Mouse (Mus musculus): ENCODE data around the gene Fam19a1. TPM values are rescaled to one million over a fixed set of nuclear protein-coding genes. Genes with fewer than 3 reads are reported as not detected.

The Fam19a1 gene
- polyA plus RNA-seq, 1 experiment from 2014 or later, result 1.6 TPM

DNA sequence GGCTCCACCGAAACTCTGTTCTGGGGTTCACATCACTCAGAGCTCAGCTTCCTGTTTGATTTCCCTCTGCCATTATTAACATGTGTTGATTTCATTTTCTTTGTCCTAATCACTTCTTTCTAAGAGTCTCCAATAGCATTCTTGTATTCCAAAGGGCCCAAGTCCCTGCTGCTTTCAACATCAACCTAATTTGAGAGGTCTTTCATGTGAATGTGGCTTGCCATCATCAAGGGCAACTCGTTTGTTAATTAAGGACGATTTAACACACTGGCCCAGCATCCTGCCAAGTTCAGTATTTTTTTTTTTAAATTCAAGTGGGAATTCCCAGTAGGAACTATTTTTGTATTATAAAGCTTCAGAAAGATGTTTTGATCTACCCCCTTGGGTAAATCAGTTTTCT, 263.8 kb downstream of the Fam19a1 start:
- 70% methylated on average over 3 of the region's 3 CpGs for WGBS
- Histone ChIP-seq H3K36me3 (no peaks in the 10 kb centered on the region), H3K9me3 (no peaks in the 10 kb centered on the region), H3K4me3 (no peak overlapping the region), H3K27me3 (no peaks in the 10 kb centered on the region), H3K4me1 (no peaks in the 10 kb centered on the region), H3K9ac (no peak overlapping the region), H3K4me2 (no peak overlapping the region), H3K27ac (no peak overlapping the region)
- no peak for ATAC-seq (ENCODE audit: borderline replicate concordance, extremely low read depth, low FRiP score, low TSS enrichment)

- WGBS, result 65% methylated on average over 4 of the region's 4 CpGs
- no peak for ATAC-seq (ENCODE audit: borderline replicate concordance, extremely low read depth, low FRiP score, low TSS enrichment)
Measured at GRCm38 (mm10) chr6:96379229-96379628, 266.3 kb downstream of the Fam19a1 start.

DNA sequence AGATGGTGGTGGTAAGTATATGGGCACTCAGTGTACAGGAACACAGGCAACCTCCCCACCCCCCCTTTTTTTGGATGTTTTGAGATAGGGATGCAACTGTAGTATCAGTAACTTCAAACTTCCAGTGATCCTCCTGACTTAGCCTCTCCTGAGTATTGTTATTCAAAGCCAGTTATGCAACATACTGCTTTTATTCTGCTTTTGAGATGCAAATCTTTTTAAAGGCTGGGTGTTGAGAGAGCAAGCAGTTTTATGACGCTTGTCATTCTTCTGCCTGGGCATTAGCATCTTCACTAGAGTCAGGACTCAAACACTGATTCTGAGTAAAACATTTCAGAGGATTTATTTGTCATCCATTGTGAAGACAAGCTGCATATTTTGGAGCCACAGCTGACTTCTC, 271.5 kb downstream of the Fam19a1 start:
- H3K27me3 ChIP-seq, result no peaks in the 10 kb centered on the region
- ATAC-seq (ENCODE audit: borderline replicate concordance, extremely low read depth, low FRiP score, low TSS enrichment), result no peak
- no peak overlapping the region for H3K9ac ChIP-seq
- no peak overlapping the region for H3K27ac ChIP-seq
- H3K9me3 ChIP-seq, result no peaks in the 10 kb centered on the region
- no peaks in the 10 kb centered on the region for H3K4me1 ChIP-seq
- 80% methylated on average over 1 of the region's 1 CpGs for WGBS
- H3K36me3 ChIP-seq, result no peaks in the 10 kb centered on the region
- H3K4me3 ChIP-seq, result no peak overlapping the region
- no peak overlapping the region for H3K4me2 ChIP-seq

More at GRCm38 (mm10) chr6:96379229-96379628, 266.3 kb downstream of the Fam19a1 start:
- Histone ChIP-seq H3K9ac (no peak overlapping the region), H3K9me3 (no peaks in the 10 kb centered on the region), H3K4me1 (no peaks in the 10 kb centered on the region), H3K27ac (no peak overlapping the region), H3K4me2 (no peak overlapping the region), H3K27me3 (no peaks in the 10 kb centered on the region), H3K36me3 (no peaks in the 10 kb centered on the region), H3K4me3 (no peak overlapping the region)

DNA sequence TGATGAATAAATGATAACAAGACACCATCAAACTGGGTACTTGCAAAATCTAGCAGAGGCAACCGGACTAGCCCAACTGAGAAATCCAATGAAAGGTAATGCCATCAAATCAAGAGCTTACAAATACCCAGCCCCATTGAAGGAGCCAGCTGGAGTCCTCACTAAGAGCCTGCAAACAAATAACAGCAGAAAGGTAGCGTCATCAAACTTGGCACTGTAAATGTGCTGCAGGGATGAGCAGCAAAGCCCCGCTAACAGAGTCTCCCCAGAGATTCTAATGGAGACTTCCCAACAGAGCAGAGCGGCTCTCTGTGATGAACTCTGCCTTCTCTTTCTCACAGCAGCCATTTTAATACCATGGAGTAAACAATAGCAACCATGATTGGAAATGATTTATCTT, 305.9 kb downstream of the Fam19a1 start:
- H3K4me2 ChIP-seq, result no peak overlapping the region
- H3K9ac ChIP-seq, result no peak overlapping the region
- H3K4me1 ChIP-seq, result no peaks in the 10 kb centered on the region
- H3K4me3 ChIP-seq, result no peak overlapping the region
- H3K27me3 ChIP-seq, result no peaks in the 10 kb centered on the region
- no peak overlapping the region for H3K27ac ChIP-seq
- no peak for ATAC-seq (ENCODE audit: borderline replicate concordance, extremely low read depth, low FRiP score, low TSS enrichment)
- H3K36me3 ChIP-seq, result no peaks in the 10 kb centered on the region
- 79% methylated on average over 4 of the region's 4 CpGs for WGBS
- H3K9me3 ChIP-seq, result no peaks in the 10 kb centered on the region

DNA sequence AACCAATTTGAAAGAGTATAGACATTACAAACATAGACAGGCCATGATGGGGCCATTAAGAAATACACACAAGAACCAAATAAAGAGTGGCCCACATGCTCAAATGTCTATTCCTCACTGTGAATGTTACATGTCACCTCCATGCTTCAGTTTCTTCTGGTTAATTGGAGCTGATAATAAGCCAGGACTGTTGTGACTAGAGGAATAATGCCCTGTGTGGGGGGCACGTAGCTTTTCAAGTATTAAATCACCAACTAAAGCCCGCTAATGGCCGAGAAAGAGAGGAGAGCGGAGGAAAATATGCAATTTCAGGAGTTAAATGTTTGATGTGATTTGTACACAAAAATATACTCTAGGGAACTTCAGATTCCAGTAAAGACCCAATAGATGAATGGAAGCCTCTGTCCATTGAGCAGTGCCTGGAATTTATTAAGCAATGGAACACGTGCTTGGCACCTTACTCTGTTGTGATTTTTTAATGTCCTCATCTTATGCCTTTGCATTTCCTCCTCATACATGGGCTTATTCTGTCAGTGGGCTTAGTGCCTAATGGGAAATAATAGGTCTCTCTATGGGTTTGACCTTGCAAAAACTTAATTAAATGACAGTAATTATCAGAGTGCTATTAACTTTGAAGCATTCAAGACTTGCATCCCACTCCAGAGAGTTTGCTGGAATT, 306.9 kb downstream of the Fam19a1 start:
- Histone ChIP-seq H3K4me2 (no peak overlapping the region), H3K9me3 (no peaks in the 10 kb centered on the region), H3K4me1 (no peaks in the 10 kb centered on the region), H3K36me3 (no peaks in the 10 kb centered on the region), H3K27me3 (no peaks in the 10 kb centered on the region), H3K9ac (no peak overlapping the region), H3K27ac (no peak overlapping the region), H3K4me3 (no peak overlapping the region)
- ATAC-seq (ENCODE audit: borderline replicate concordance, extremely low read depth, low FRiP score, low TSS enrichment), result no peak
- 81% methylated on average over 5 of the region's 5 CpGs for WGBS

GRCm38 (mm10) chr6:96420515-96420914, 307.6 kb downstream of the Fam19a1 start:
- WGBS, result 40% methylated on average over 2 of the region's 2 CpGs
- Histone ChIP-seq H3K36me3 (no peaks in the 10 kb centered on the region), H3K27ac (no peak overlapping the region), H3K9ac (no peak overlapping the region), H3K4me3 (no peak overlapping the region), H3K27me3 (no peaks in the 10 kb centered on the region), H3K4me1 (no peaks in the 10 kb centered on the region), H3K4me2 (no peak overlapping the region), H3K9me3 (no peaks in the 10 kb centered on the region)
- no peak for ATAC-seq (ENCODE audit: borderline replicate concordance, extremely low read depth, low FRiP score, low TSS enrichment)

- Histone ChIP-seq H3K9ac (no peak overlapping the region), H3K9me3 (no peaks in the 10 kb centered on the region), H3K36me3 (no peaks in the 10 kb centered on the region), H3K4me1 (0 out of 2 replicates have a peak, but pooled peaks cover 3% of the 10 kb centered on the region), H3K4me2 (no peak overlapping the region), H3K4me3 (no peak overlapping the region), H3K27me3 (no peaks in the 10 kb centered on the region), H3K27ac (no peak overlapping the region)
- ATAC-seq (ENCODE audit: borderline replicate concordance, extremely low read depth, low FRiP score, low TSS enrichment), result no peak
- WGBS, result 30% methylated on average over 6 of the region's 6 CpGs
Measured at GRCm38 (mm10) chr6:96429390-96429789, 316.4 kb downstream of the Fam19a1 start.

DNA sequence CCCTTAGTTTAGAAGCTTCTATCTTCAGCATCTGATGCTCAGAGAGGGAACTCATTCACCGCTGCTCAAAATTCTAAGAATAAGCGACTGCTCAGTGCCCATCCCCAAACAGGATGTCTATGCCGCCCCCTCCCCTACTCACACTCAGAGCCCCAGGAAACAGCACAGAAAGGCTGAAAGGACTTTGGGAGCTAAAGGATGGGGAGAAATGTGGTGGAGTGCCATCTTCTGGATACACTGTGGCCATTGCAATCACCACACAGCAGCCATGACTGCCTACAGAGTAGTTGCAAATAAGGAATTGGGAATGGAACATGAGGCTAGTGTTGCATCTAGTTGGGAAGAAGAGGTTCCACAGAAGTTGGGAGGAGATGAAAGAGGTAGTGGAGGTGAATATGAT, 319.4 kb downstream of the Fam19a1 start:
- no peak for ATAC-seq (ENCODE audit: borderline replicate concordance, extremely low read depth, low FRiP score, low TSS enrichment)
- Histone ChIP-seq H3K9ac (no peak overlapping the region), H3K27me3 (no peaks in the 10 kb centered on the region), H3K4me2 (no peak overlapping the region), H3K27ac (no peak overlapping the region), H3K4me1 (0 out of 2 replicates have a peak, but pooled peaks cover 3% of the 10 kb centered on the region), H3K9me3 (no peaks in the 10 kb centered on the region), H3K4me3 (no peak overlapping the region), H3K36me3 (no peaks in the 10 kb centered on the region)
- WGBS, result 26% methylated on average over 3 of the region's 3 CpGs

- H3K4me2 ChIP-seq, result no peak overlapping the region
- no peak overlapping the region for H3K27ac ChIP-seq
- H3K4me3 ChIP-seq, result no peak overlapping the region
- no peaks in the 10 kb centered on the region for H3K9me3 ChIP-seq
- no peaks in the 10 kb centered on the region for H3K27me3 ChIP-seq
- WGBS, result 74% methylated on average over 1 of the region's 1 CpGs
- 0 out of 2 replicates have a peak, but pooled peaks cover 3% of the 10 kb centered on the region for H3K4me1 ChIP-seq
- H3K36me3 ChIP-seq, result no peaks in the 10 kb centered on the region
- ATAC-seq (ENCODE audit: borderline replicate concordance, extremely low read depth, low FRiP score, low TSS enrichment), result no peak
- no peak overlapping the region for H3K9ac ChIP-seq
Measured at GRCm38 (mm10) chr6:96433896-96434295, 320.9 kb downstream of the Fam19a1 start.

GRCm38 (mm10) chr6:96435545-96435944, 322.6 kb downstream of the Fam19a1 start:
- H3K4me3 ChIP-seq, result no peak overlapping the region
- no peak for ATAC-seq (ENCODE audit: borderline replicate concordance, extremely low read depth, low FRiP score, low TSS enrichment)
- H3K9me3 ChIP-seq, result no peaks in the 10 kb centered on the region
- 69% methylated on average over 2 of the region's 2 CpGs for WGBS
- 0 out of 2 replicates have a peak, but pooled peaks cover 3% of the 10 kb centered on the region for H3K4me1 ChIP-seq
- no peak overlapping the region for H3K27ac ChIP-seq
- H3K36me3 ChIP-seq, result no peaks in the 10 kb centered on the region
- H3K9ac ChIP-seq, result no peak overlapping the region
- no peaks in the 10 kb centered on the region for H3K27me3 ChIP-seq
- H3K4me2 ChIP-seq, result no peak overlapping the region

DNA sequence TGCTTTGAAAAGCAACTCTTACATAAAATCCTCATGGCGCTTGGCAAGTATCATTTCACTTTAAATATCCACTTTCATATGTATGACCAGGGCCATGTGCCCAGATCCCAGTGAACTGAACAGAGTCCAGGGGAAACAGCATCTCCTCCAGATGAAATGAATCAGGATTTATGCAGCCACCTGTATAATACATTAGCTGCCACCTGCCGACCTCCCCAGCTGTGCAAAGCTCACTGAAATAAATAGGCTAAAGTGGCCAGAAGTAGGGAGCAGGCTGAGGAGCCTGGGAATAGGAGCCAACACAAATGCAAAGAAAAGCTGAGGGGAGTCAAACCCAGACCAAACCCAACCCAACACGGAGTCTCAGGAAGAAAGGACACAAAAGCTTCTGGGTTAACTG, 324.9 kb downstream of the Fam19a1 start:
- no peak for ATAC-seq (ENCODE audit: borderline replicate concordance, extremely low read depth, low FRiP score, low TSS enrichment)
- Histone ChIP-seq H3K36me3 (no peaks in the 10 kb centered on the region), H3K27me3 (no peaks in the 10 kb centered on the region), H3K4me2 (no peak overlapping the region), H3K4me3 (no peak overlapping the region), H3K9ac (no peak overlapping the region), H3K9me3 (no peaks in the 10 kb centered on the region), H3K4me1 (no peaks in the 10 kb centered on the region), H3K27ac (no peak overlapping the region)
- 60% methylated on average over 3 of the region's 3 CpGs for WGBS

DNA sequence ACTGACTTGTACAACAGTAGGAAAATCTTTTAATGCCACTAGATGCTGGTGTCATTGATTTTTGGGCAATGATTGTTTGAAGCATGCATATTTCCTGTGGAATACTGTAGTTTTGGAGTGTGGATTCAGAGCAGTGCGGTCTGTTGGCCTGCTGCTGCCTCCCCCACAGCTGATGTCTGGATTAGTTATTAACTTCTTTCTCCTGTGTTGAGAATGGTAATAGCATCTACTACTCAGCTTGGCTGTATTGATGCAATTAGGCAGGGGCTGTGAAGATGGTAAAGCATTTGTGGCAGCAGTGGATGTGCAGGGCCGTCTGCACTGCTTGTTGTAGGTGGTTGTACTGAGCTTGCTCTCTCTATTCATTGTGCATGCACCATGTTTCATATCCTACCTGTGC, 326.5 kb downstream of the Fam19a1 start:
- Histone ChIP-seq H3K9ac (no peak overlapping the region), H3K36me3 (no peaks in the 10 kb centered on the region), H3K27me3 (no peaks in the 10 kb centered on the region), H3K4me1 (no peaks in the 10 kb centered on the region), H3K27ac (no peak overlapping the region), H3K4me3 (no peak overlapping the region), H3K9me3 (no peaks in the 10 kb centered on the region), H3K4me2 (no peak overlapping the region)
- WGBS, result 54% methylated on average over 2 of the region's 2 CpGs
- no peak for ATAC-seq (ENCODE audit: borderline replicate concordance, extremely low read depth, low FRiP score, low TSS enrichment)

- H3K36me3 ChIP-seq, result no peaks in the 10 kb centered on the region
- no peak overlapping the region for H3K4me2 ChIP-seq
- no peak for ATAC-seq (ENCODE audit: borderline replicate concordance, extremely low read depth, low FRiP score, low TSS enrichment)
- WGBS, result 91% methylated on average over 3 of the region's 3 CpGs
- no peaks in the 10 kb centered on the region for H3K9me3 ChIP-seq
- H3K27ac ChIP-seq, result no peak overlapping the region
- no peak overlapping the region for H3K9ac ChIP-seq
- no peak overlapping the region for H3K4me3 ChIP-seq
- H3K27me3 ChIP-seq, result no peaks in the 10 kb centered on the region
- H3K4me1 ChIP-seq, result no peaks in the 10 kb centered on the region
Measured at GRCm38 (mm10) chr6:96441971-96442370, 329.0 kb downstream of the Fam19a1 start.
